1 mouse cellular context compared by ENCODE assay signal in genomic region chr16:5113002-5113550, GRCm38 (mm10).
TF ChIP-seq lines count a peak whose summit lies in the region.

No protein-coding gene starts in this region.

TF ChIP-seq in myocyte, 11 proteins besides CTCF, POLR2A, EP300 and RAD21:
- no peak for TF ChIP-seq MYOG (IDR thresholded peaks at IDR 0.05; ENCODE audit: control insufficient read depth in 1 of 3, insufficient read depth in 1 of 3, insufficient read length in 2 of 3, low read depth in 2 of 3)
- no peak for TF ChIP-seq CEBPB (IDR thresholded peaks at IDR 0.05; ENCODE audit: insufficient read depth, poor library complexity, severe bottlenecking)
- TF ChIP-seq E2F4 (IDR thresholded peaks at IDR 0.05; ENCODE audit: insufficient read depth): no peak
- TF ChIP-seq SRF (IDR thresholded peaks at IDR 0.05; ENCODE audit: control insufficient read depth, insufficient read length, low read depth): no peak
- TF ChIP-seq POLR2AphosphoS2 (IDR thresholded peaks at IDR 0.05; ENCODE audit: insufficient read length, low read depth): no peak
- TF ChIP-seq MAX (IDR thresholded peaks at IDR 0.05; ENCODE audit: low read depth): no peak
- no peak for TF ChIP-seq REST (IDR thresholded peaks at IDR 0.05; ENCODE audit: insufficient read depth, insufficient read length)
- TF ChIP-seq USF1 (IDR thresholded peaks at IDR 0.05; ENCODE audit: low read depth): no peak
- no peak for TF ChIP-seq MYOD1 (IDR thresholded peaks at IDR 0.05; ENCODE audit: control insufficient read depth in 1 of 3, insufficient read length in 2 of 3, low read depth in 2 of 3)
- no peak for TF ChIP-seq TCF3 (IDR thresholded peaks at IDR 0.05; ENCODE audit: insufficient read length, low read depth)
- no peak for TF ChIP-seq TCF12 (IDR thresholded peaks at IDR 0.05; ENCODE audit: insufficient read depth, poor library complexity, severe bottlenecking)
